Mouse (Mus musculus) brown adipose tissue, adult 24 weeks (tissue): ENCODE data around the gene Cdk4. TPM values are rescaled to one million over a fixed set of nuclear protein-coding genes. Genes with fewer than 3 reads are reported as not detected.
"Not testable (repeated sequence)": the region's sequence is repeated elsewhere in the genome, so short reads cannot be mapped to it uniquely, and the experiment has no call there.

ENCODE experiments used
- H3K27ac ChIP-seq: fragments of 200-500 bp; replicated peaks from 2 replicates; pipeline ENCODE4 v1.5.1; 2012; ENCODE audit warnings: low read depth, mild to moderate bottlenecking, low read length
- H3K4me1 ChIP-seq: fragments of 200-500 bp; 2 replicates; pipeline ENCODE4 v1.6.1; 2012; ENCODE audit warnings: low read length, mixed read lengths; ENCODE audit not compliant: control insufficient read depth, insufficient read depth, insufficient read length
- H3K4me3 ChIP-seq: fragments of 200-500 bp; 2 replicates; pipeline ENCODE4 v1.5.1; 2012; ENCODE audit warnings: low read depth, mild to moderate bottlenecking, low read length, moderate library complexity; ENCODE audit not compliant: insufficient read depth
- polyA plus RNA-seq: library from polyadenylated mRNA; stranded (reverse); fragments of >200 nt; gene quantifications from 2 replicates; pipeline ENCODE4 v1.2.4, GENCODE M21; 2012; ENCODE audit not compliant: missing spikeins, insufficient read depth, insufficient read length

The Cdk4 gene
- polyA plus RNA-seq, 1 experiment: 92.9 TPM

- Histone ChIP-seq H3K4me1 (peaks cover 6% of the 10 kb centered on the region), H3K4me3 (peak overlapping the region; percentile 39), H3K27ac (no peak overlapping the region)
These were observed 14.5 kb upstream of the Cdk4 start for GRCm38 (mm10) chr10:127048608-127049394.

- peak overlapping the region; percentile 39 for H3K4me3 ChIP-seq
- peaks cover 6% of the 10 kb centered on the region for H3K4me1 ChIP-seq
- no peak overlapping the region for H3K27ac ChIP-seq
These were observed 13.8 kb upstream of the Cdk4 start for GRCm38 (mm10) chr10:127049395-127050118.

GRCm38 (mm10) chr10:127050119-127050474 lies 13.2 kb upstream of the Cdk4 start:
- H3K27ac ChIP-seq: no peak overlapping the region
- no peak overlapping the region for H3K4me3 ChIP-seq
- H3K4me1 ChIP-seq: peaks cover 6% of the 10 kb centered on the region

- no peaks in the 10 kb centered on the region for H3K4me1 ChIP-seq
- no peak overlapping the region for H3K27ac ChIP-seq
These were observed 8.7 kb upstream of the Cdk4 start for GRCm38 (mm10) chr10:127054646-127055045.

GRCm38 (mm10) chr10:127055406-127055805 lies 7.9 kb upstream of the Cdk4 start:
- H3K27ac ChIP-seq: no peak overlapping the region
- H3K4me1 ChIP-seq: no peaks in the 10 kb centered on the region

More at GRCm38 (mm10) chr10:127054646-127055045, 8.7 kb upstream of the Cdk4 start:
- no peak overlapping the region for H3K4me3 ChIP-seq

GRCm38 (mm10) chr10:127056490-127056889 lies 6.8 kb upstream of the Cdk4 start:
- no peak overlapping the region for H3K4me3 ChIP-seq
- H3K4me1 ChIP-seq: no peaks in the 10 kb centered on the region
- no peak overlapping the region for H3K27ac ChIP-seq

More at GRCm38 (mm10) chr10:127055406-127055805, 7.9 kb upstream of the Cdk4 start:
- no peak overlapping the region for H3K4me3 ChIP-seq

GRCm38 (mm10) chr10:127058161-127058560 lies 5.2 kb upstream of the Cdk4 start:
- Histone ChIP-seq H3K4me3 (peak overlapping the region; percentile 27), H3K27ac (no peak overlapping the region), H3K4me1 (no peaks in the 10 kb centered on the region)

- Histone ChIP-seq H3K27ac (no peak overlapping the region), H3K4me3 (peak overlapping the region; percentile 27), H3K4me1 (no peaks in the 10 kb centered on the region)
These were observed 4.6 kb upstream of the Cdk4 start for GRCm38 (mm10) chr10:127058708-127059107.

GRCm38 (mm10) chr10:127059174-127059967 lies 4.0 kb upstream of the Cdk4 start:
- Histone ChIP-seq H3K27ac (no peak overlapping the region), H3K4me1 (0 out of 2 replicates have a peak, but pooled peaks cover 2% of the 10 kb centered on the region)

GRCm38 (mm10) chr10:127059968-127060916 lies 3.1 kb upstream of the Cdk4 start, which contains the start of gene March9:
Gene March9, minus strand, starts transcription at chr10:127060184.
- H3K4me1 ChIP-seq: 0 out of 2 replicates have a peak, but pooled peaks cover 3% of the 10 kb centered on the region
- no peak within 1 kb of the TSS for H3K27ac ChIP-seq
- peak within 1 kb of the TSS; percentile 58 for H3K4me3 ChIP-seq

More at GRCm38 (mm10) chr10:127059174-127059967, 4.0 kb upstream of the Cdk4 start:
- H3K4me3 ChIP-seq: peak overlapping the region; percentile 58

- Histone ChIP-seq H3K4me3 (no peak overlapping the region), H3K4me1 (0 out of 2 replicates have a peak, but pooled peaks cover 3% of the 10 kb centered on the region)
These were observed 2.2 kb upstream of the Cdk4 start for GRCm38 (mm10) chr10:127061085-127061484.

GRCm38 (mm10) chr10:127061513-127061912 lies 1.8 kb upstream of the Cdk4 start:
- no peak overlapping the region for H3K27ac ChIP-seq
- H3K4me3 ChIP-seq: no peak overlapping the region
- 0 out of 2 replicates have a peak, but pooled peaks cover 3% of the 10 kb centered on the region for H3K4me1 ChIP-seq

More at GRCm38 (mm10) chr10:127061085-127061484, 2.2 kb upstream of the Cdk4 start:
- H3K27ac ChIP-seq: no peak overlapping the region

GRCm38 (mm10) chr10:127062101-127062500 lies 1.2 kb upstream of the Cdk4 start:
- H3K4me1 ChIP-seq, H3K27ac ChIP-seq, H3K4me3 ChIP-seq: not testable (repeated sequence)

GRCm38 (mm10) chr10:127062503-127062902 lies 831 bp upstream of the Cdk4 start:
- no peak overlapping the region for H3K27ac ChIP-seq
- H3K4me1 ChIP-seq: 0 out of 2 replicates have a peak, but pooled peaks cover 3% of the 10 kb centered on the region
- no peak overlapping the region for H3K4me3 ChIP-seq
